In genomic region chr5:32078986-32079385, GRCm38 (mm10) we compare ENCODE assay signal across 27 mouse cellular contexts. TPM values are rescaled to one million over a fixed set of nuclear protein-coding genes. Genes with fewer than 3 reads are reported as not detected.
A peak's percentile ranks its signal among the peaks of the same experiment; 100 is the strongest.
DNase-seq lines count a peak whose midpoint lies in the region; ATAC-seq and TF ChIP-seq lines count a peak whose summit lies in the region.
"Had no signal": no experiment of that assay in that cellular context is flagged by ENCODE, and none has a peak within 500 bp of the region (broad histone marks: within the 10 kb centered on the region; RNA-seq: fewer than 3 reads in every experiment).

No protein-coding gene starts in this region.

- intact Hi-C loops in gastrocnemius, adult 2 months (cut with DNase I), result no loop called here

- no peak for ATAC-seq in hindbrain, postnatal 0 days
- ATAC-seq: forebrain, embryonic 14.5 days; hindbrain, embryonic 16.5 days; intestine, embryonic 15.5 days; midbrain, embryonic 15.5 days; Patski had no signal

- peak overlapping the region; percentile 86 for H3K27ac ChIP-seq in gastrocnemius, adult 2 months
- no peak overlapping the region for H3K27ac ChIP-seq in hindbrain, postnatal 0 days
- H3K27ac ChIP-seq: heart, embryonic 10.5 days; heart, embryonic 15.5 days; intestine, embryonic 15.5 days; kidney, postnatal 0 days; liver, embryonic 15.5 days; midbrain, embryonic 10.5 days; midbrain, embryonic 15.5 days had no signal

- H3K4me2 ChIP-seq in hindbrain, postnatal 0 days (ENCODE audit: low read depth, low read length), result no peak overlapping the region
- H3K4me2 ChIP-seq: heart, embryonic 15.5 days; intestine, embryonic 15.5 days; liver, embryonic 15.5 days; midbrain, embryonic 15.5 days had no signal

- DNase-seq in gastrocnemius, adult 2 months, result peak; percentile 15
- no peak for DNase-seq in gastrocnemius, postnatal 25 days
- DNase-seq in lung, postnatal 10 days, result peak; percentile 28
- DNase-seq in lung, adult 18-20 months, result no peak
- peak; percentile 51 for DNase-seq in fibroblast of lung, adult 2 months (ENCODE audit: low read depth)
- DNase-seq in hindbrain, postnatal 0 days (ENCODE audit: low spot score), result no peak
- DNase-seq in retina, postnatal 1 day, result no peak
- DNase-seq: adrenal gland, postnatal 10 days; cerebellum, adult 8-10 months; cerebellum, postnatal 25 days; kidney, adult 8-10 months; kidney, postnatal 4 days; layer of hippocampus, postnatal 36 days; right cerebral cortex, adult 18-20 months; spleen, adult 18-20 months; thymus, postnatal 25 days had no signal

- H3K9me3 ChIP-seq in hindbrain, postnatal 0 days (ENCODE audit: low read length), result no peaks in the 10 kb centered on the region
- H3K9me3 ChIP-seq: G1E; heart, embryonic 10.5 days; heart, embryonic 15.5 days; intestine, embryonic 15.5 days; liver, embryonic 15.5 days; midbrain, embryonic 10.5 days; midbrain, embryonic 15.5 days had no signal

- TF ChIP-seq CTCF in gastrocnemius, adult 2 months (IDR thresholded peaks at IDR 0.05), result no peak
- no peak for TF ChIP-seq CTCF in hindbrain, postnatal 0 days (IDR thresholded peaks at IDR 0.05; ENCODE audit: low read depth)

- H3K9ac ChIP-seq in hindbrain, postnatal 0 days (replicated peaks; ENCODE audit: low read length), result no peak overlapping the region
- H3K9ac ChIP-seq: heart, embryonic 15.5 days; intestine, embryonic 15.5 days; liver, embryonic 15.5 days; midbrain, embryonic 15.5 days had no signal

- H3K36me3 ChIP-seq in hindbrain, postnatal 0 days (ENCODE audit: insufficient read depth, low read length), result no peaks in the 10 kb centered on the region
- H3K36me3 ChIP-seq: heart, embryonic 10.5 days; heart, embryonic 15.5 days; intestine, embryonic 15.5 days; liver, embryonic 15.5 days; midbrain, embryonic 10.5 days; midbrain, embryonic 15.5 days had no signal

- H3K4me1 ChIP-seq in hindbrain, postnatal 0 days (ENCODE audit: insufficient read depth, low read length), result no peaks in the 10 kb centered on the region
- H3K4me1 ChIP-seq: liver, embryonic 15.5 days had no signal

- no peak overlapping the region for H3K4me3 ChIP-seq in gastrocnemius, adult 2 months
- H3K4me3 ChIP-seq in hindbrain, postnatal 0 days (ENCODE audit: low read length), result no peak overlapping the region
- H3K4me3 ChIP-seq: heart, embryonic 10.5 days; heart, embryonic 15.5 days; intestine, embryonic 15.5 days; liver, embryonic 15.5 days; midbrain, embryonic 10.5 days; midbrain, embryonic 15.5 days had no signal

- 85% methylated on average over 4 of the region's 4 CpGs for WGBS in hindbrain, postnatal 0 days

- H3K27me3 ChIP-seq in hindbrain, postnatal 0 days (ENCODE audit: insufficient read depth, low read length), result no peaks in the 10 kb centered on the region
- H3K27me3 ChIP-seq: heart, embryonic 15.5 days; intestine, embryonic 15.5 days; liver, embryonic 15.5 days; midbrain, embryonic 15.5 days; Patski had no signal

RNA-seq across cellular contexts. Expression of gene Fosl2, which starts 56.6 kb away (rescaled TPM):
- total RNA-seq in gastrocnemius, adult 2 months (2021), result 10 to 100 TPM; 12.8 to 14.9 TPM
- total RNA-seq in gastrocnemius, postnatal 25 days (2021), result 10 to 100 TPM in 1 of 2 experiments, 1 to 10 TPM in 1; 9.9 to 12.4 TPM
- 5.6 and 7.8 TPM in 2 replicates for total RNA-seq in hindbrain, postnatal 0 days (2014; rRNA removed)
- polyA plus RNA-seq in hindbrain, postnatal 0 days (2015; fragmentation: Nextera tagmentation; extraction: Ambion mirVana), result 0.59 and 0.64 TPM in 2 replicates

Comparison
In these comparisons a context has a peak if more than half of its experiments do, and no peak if none do; other contexts are left out.
1. DNase-seq: peak in gastrocnemius, adult 2 months (single experiment), lung, postnatal 10 days (single experiment) and fibroblast of lung, adult 2 months (single experiment); none in gastrocnemius, postnatal 25 days (single experiment), lung, adult 18-20 months (0 of 2), hindbrain, postnatal 0 days (single experiment) and retina, postnatal 1 day (single experiment).